Mouse (Mus musculus) bone marrow, adult 2 months (tissue): ENCODE data around the gene Cdhr3.

ENCODE experiments used
- CTCF ChIP-seq: fragments of 200-500 bp; IDR thresholded peaks from 2 replicates; pipeline ENCODE4 v1.5.1; 2011; ENCODE audit warnings: low read length, control low read depth; ENCODE audit not compliant: control insufficient read depth, insufficient read depth
- POLR2A ChIP-seq: fragments of 200-500 bp; IDR thresholded peaks from 2 replicates; pipeline ENCODE4 v1.6.1; 2011; ENCODE audit warnings: low read depth, mild to moderate bottlenecking, control low read depth, low read length, borderline replicate concordance; ENCODE audit not compliant: control insufficient read depth

- TF ChIP-seq POLR2A (no peak), CTCF (no peak)
These were observed 72.7 kb downstream of the Cdhr3 start for GRCm38 (mm10) chr12:33020011-33020410.
